Mouse (Mus musculus): ENCODE measurements at regions not wholly inside any gene's neighbourhood (a gene's known extent, or its start where the extent isn't known, plus 50 kb on each side); places are given as distances from the start of the nearest gene placed in this dataset.

DNA sequence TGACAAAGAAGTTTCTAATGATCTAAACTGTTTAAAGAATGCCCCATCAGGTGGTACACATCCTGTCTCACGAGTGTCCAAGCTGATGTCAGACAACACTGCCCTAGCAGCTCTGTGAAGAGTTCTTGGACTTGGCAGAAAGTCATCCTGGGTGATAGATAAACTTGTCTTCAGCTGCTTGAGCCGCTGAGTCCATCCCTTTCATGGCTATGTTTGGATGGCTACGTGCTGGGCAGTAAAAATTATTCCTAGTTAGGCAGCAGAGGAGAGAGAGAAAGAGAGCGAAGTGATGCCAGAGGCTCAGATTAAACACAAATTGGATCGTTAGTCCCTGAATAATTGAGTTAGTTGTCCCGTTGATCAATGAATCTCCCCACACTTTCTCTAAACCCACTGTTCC, 603.8 kb upstream of the Fam160b2 start:
- Histone ChIP-seq H3K9ac (no peak overlapping the region), H3K4me2 (ENCODE audit: low read depth) (no peak overlapping the region), H3K27ac (ENCODE audit: low read depth, low read length) (no peak overlapping the region), H3K9me3 (ENCODE audit: low read length) (no peaks in the 10 kb centered on the region), H3K36me3 (ENCODE audit: insufficient read depth) (no peaks in the 10 kb centered on the region), H3K27me3 (ENCODE audit: insufficient read depth, low read length) (no peaks in the 10 kb centered on the region), H3K4me1 (ENCODE audit: insufficient read depth) (no peaks in the 10 kb centered on the region), H3K4me3 (ENCODE audit: low read depth, low read length) (no peak overlapping the region)
- DNase-seq (no peak), ATAC-seq (no peak)
- WGBS: 30% methylated on average over 6 of the region's 6 CpGs
- no peak for TF ChIP-seq CTCF (IDR thresholded peaks at IDR 0.05; ENCODE audit: low read depth)

DNA sequence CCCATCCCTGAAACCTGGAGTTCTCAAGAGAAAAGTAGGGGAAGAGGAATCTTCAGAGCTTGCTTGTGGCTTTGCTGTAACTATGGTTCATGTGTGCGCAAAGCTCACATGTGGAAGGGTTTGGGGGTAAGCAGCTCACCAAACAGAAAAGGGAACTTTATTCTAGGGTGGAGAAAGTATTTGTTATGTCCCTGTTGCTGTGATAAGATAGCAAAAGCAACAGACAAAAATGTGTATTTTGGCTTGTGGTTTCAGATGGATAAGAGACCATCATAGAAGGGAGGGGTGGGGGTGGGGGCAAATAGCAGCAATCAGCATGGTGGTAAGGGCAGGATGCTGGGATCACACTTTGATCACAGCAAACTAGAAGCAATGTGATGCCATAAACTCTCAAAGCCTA, 601.3 kb upstream of the Fam160b2 start:
- 100% methylated on average over 1 of the region's 1 CpGs for WGBS
- ATAC-seq (no peak), DNase-seq (no peak)
- Histone ChIP-seq H3K27me3 (ENCODE audit: insufficient read depth, low read length) (no peaks in the 10 kb centered on the region), H3K9me3 (ENCODE audit: low read length) (no peaks in the 10 kb centered on the region), H3K4me2 (ENCODE audit: low read depth) (no peak overlapping the region), H3K4me1 (ENCODE audit: insufficient read depth) (no peaks in the 10 kb centered on the region), H3K9ac (no peak overlapping the region), H3K36me3 (ENCODE audit: insufficient read depth) (no peaks in the 10 kb centered on the region), H3K4me3 (ENCODE audit: low read depth, low read length) (no peak overlapping the region), H3K27ac (ENCODE audit: low read depth, low read length) (no peak overlapping the region)
- TF ChIP-seq CTCF (IDR thresholded peaks at IDR 0.05; ENCODE audit: low read depth): no peak

DNA sequence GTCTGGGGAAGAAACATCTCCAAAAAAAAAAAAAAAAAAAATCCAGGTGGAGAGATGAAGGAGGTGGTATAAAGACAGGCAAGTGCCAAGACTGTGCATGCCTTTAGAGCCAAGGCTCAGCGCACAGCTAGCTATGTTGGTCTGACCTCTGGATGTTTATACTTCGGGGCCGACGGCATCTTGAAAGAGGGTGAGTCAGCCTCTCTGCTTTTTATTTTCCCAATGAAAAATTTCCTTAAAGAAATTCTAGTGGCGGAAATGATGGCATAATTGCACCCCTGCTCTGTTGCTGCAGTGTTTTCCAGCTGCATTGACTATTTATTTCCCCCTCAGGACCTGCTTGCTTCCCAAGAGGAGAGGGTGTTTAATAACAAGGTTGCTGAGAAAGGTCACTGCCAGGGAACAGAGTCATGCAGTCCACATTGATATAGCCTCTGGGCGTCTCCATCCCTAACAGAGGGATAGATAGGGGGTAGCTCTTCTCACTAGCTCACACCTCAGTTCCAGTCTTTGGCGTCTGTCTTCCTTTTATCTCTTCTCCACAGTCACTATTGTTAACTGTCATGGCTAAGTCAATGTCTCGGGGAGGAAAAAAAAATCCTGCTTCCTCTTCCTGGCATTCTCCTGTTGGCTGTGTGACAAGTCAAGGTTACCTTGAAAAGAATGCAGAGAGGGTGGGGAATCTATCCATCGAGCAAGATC, 599.7 kb upstream of the Fam160b2 start:
- no peaks in the 10 kb centered on the region for H3K36me3 ChIP-seq (ENCODE audit: insufficient read depth)
- no peak overlapping the region for H3K4me3 ChIP-seq (ENCODE audit: low read depth, low read length)
- TF ChIP-seq CTCF (IDR thresholded peaks at IDR 0.05; ENCODE audit: low read depth): no peak
- no peak overlapping the region for H3K27ac ChIP-seq (ENCODE audit: low read depth, low read length)
- WGBS: 60% methylated on average over 9 of the region's 9 CpGs
- DNase-seq: no peak
- H3K9ac ChIP-seq: no peak overlapping the region
- ATAC-seq: no peak; the same call in 1 of the 2 replicates
- no peak overlapping the region for H3K4me2 ChIP-seq (ENCODE audit: low read depth)
- H3K27me3 ChIP-seq (ENCODE audit: insufficient read depth, low read length): no peaks in the 10 kb centered on the region
- H3K9me3 ChIP-seq (ENCODE audit: low read length): no peaks in the 10 kb centered on the region
- no peaks in the 10 kb centered on the region for H3K4me1 ChIP-seq (ENCODE audit: insufficient read depth)

DNA sequence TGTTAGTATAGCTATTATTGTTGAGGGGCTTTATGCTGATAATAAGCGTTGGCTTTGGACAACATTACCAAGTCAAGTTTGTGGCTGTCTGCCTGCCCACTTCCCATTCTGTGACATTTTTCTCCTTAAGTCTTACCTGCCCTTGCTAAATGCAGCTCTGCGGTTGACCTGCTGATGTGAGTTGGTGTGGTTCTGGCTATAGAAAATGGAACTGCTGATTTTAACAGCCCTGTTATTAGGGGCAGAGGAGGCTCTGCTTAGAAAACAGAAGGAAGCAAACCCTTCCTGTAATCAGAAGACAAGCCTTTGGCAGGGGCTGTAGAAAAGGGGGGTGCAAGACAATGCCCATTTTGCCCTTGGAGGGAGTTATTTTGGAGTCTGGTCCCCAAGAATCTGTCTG, 594.6 kb upstream of the Fam160b2 start:
- 94% methylated on average over 2 of the region's 2 CpGs for WGBS
- no peak for TF ChIP-seq CTCF (IDR thresholded peaks at IDR 0.05; ENCODE audit: low read depth)
- no peak for DNase-seq

DNA sequence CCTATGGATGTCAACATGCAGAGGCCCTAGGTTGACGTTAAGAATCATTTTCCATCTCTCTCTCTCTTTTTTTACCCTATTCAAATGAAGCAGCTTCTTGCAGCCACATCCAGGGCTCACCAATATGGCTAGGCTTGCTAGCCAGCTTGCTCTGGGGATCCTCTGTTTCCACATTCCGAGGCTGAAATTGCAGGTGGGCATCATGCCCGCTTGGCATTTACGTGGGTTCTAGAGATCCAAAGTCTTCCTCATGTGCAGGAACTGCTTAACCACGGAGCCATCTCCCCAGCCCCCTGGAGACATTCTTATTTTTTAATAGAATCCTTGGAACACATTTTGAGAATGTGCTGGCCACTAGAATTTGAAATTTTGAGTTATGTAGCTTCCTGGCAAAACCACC, 592.9 kb upstream of the Fam160b2 start:
- Histone ChIP-seq H3K4me1 (ENCODE audit: insufficient read depth) (no peaks in the 10 kb centered on the region), H3K9me3 (ENCODE audit: low read length) (no peaks in the 10 kb centered on the region), H3K27me3 (ENCODE audit: insufficient read depth, low read length) (no peaks in the 10 kb centered on the region), H3K9ac (no peak overlapping the region), H3K27ac (ENCODE audit: low read depth, low read length) (no peak overlapping the region), H3K4me3 (ENCODE audit: low read depth, low read length) (no peak overlapping the region), H3K4me2 (ENCODE audit: low read depth) (no peak overlapping the region), H3K36me3 (ENCODE audit: insufficient read depth) (no peaks in the 10 kb centered on the region)
- peak; percentile 29 for DNase-seq
- 66% methylated on average over 5 of the region's 5 CpGs for WGBS
- no peak for TF ChIP-seq CTCF (IDR thresholded peaks at IDR 0.05; ENCODE audit: low read depth)
- no peak for ATAC-seq

More for the DNA sequence above, 594.6 kb upstream of the Fam160b2 start:
- no peaks in the 10 kb centered on the region for H3K27me3 ChIP-seq (ENCODE audit: insufficient read depth, low read length)
- H3K9ac ChIP-seq: no peak overlapping the region
- no peak overlapping the region for H3K4me3 ChIP-seq (ENCODE audit: low read depth, low read length)
- no peaks in the 10 kb centered on the region for H3K4me1 ChIP-seq (ENCODE audit: insufficient read depth)
- H3K36me3 ChIP-seq (ENCODE audit: insufficient read depth): no peaks in the 10 kb centered on the region
- no peak for ATAC-seq
- no peak overlapping the region for H3K27ac ChIP-seq (ENCODE audit: low read depth, low read length)
- no peaks in the 10 kb centered on the region for H3K9me3 ChIP-seq (ENCODE audit: low read length)
- H3K4me2 ChIP-seq (ENCODE audit: low read depth): no peak overlapping the region

DNA sequence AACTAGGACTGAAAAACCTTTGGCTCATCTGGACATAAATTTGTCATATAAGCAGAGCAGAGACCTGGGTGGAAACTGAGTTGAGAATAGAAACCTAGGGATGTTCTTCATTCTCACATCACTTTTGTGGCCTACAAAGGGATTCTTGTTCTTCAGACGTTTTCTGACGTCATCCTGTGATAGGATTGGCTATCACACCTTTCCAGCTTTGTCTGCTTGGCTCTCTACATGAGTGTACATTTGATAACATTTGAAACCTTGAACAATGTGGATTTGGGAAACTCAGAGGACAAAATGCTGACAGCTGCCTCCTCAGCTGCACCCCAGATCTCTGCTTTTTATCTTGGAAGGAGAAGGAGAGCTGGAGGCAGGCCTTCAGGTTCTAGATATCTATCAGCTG, 589.7 kb upstream of the Fam160b2 start:
- ATAC-seq (no peak), DNase-seq (no peak)
- no peak overlapping the region for H3K9ac ChIP-seq
- H3K27ac ChIP-seq (ENCODE audit: low read depth, low read length): no peak overlapping the region
- H3K36me3 ChIP-seq (ENCODE audit: insufficient read depth): no peaks in the 10 kb centered on the region
- no peak for TF ChIP-seq CTCF (IDR thresholded peaks at IDR 0.05; ENCODE audit: low read depth)
- no peaks in the 10 kb centered on the region for H3K27me3 ChIP-seq (ENCODE audit: insufficient read depth, low read length)
- WGBS: 76% methylated on average over 2 of the region's 2 CpGs
- no peak overlapping the region for H3K4me2 ChIP-seq (ENCODE audit: low read depth)
- H3K4me3 ChIP-seq (ENCODE audit: low read depth, low read length): no peak overlapping the region
- no peaks in the 10 kb centered on the region for H3K9me3 ChIP-seq (ENCODE audit: low read length)
- H3K4me1 ChIP-seq (ENCODE audit: insufficient read depth): no peaks in the 10 kb centered on the region

DNA sequence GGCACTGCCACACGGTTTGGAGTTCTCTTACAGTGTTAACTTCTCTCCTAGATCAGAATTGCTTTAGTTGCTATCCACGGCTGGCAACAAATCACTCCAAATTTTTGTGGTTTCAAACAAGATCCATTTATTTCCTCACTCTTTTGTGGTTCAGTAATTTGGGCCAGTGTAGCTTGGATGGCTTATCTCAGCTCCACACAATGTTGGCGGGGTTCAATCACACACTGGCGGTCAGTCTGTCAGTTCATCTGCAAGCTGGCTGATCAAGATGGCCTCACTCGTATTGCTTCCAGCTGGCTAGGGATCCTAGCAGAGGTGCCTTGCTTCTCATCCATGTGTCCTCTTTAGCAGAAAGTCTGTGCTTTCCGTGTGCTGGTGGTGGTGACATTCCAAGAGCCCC, 577.7 kb upstream of the Fam160b2 start:
- H3K9ac ChIP-seq: no peak overlapping the region
- H3K9me3 ChIP-seq (ENCODE audit: low read length): no peaks in the 10 kb centered on the region
- TF ChIP-seq CTCF (IDR thresholded peaks at IDR 0.05; ENCODE audit: low read depth): no peak
- no peak overlapping the region for H3K4me2 ChIP-seq (ENCODE audit: low read depth)
- H3K4me3 ChIP-seq (ENCODE audit: low read depth, low read length): no peak overlapping the region
- ATAC-seq (peak; percentile 47; the same call in 1 of the 2 replicates), DNase-seq (peak; percentile 38)
- H3K27me3 ChIP-seq (ENCODE audit: insufficient read depth, low read length): no peaks in the 10 kb centered on the region
- WGBS: 76% methylated on average over 6 of the region's 6 CpGs
- no peaks in the 10 kb centered on the region for H3K36me3 ChIP-seq (ENCODE audit: insufficient read depth)
- H3K4me1 ChIP-seq (ENCODE audit: insufficient read depth): no peaks in the 10 kb centered on the region
- H3K27ac ChIP-seq (ENCODE audit: low read depth, low read length): no peak overlapping the region

Data from forebrain, postnatal 0 days (tissue).